Mouse (Mus musculus): ENCODE measurements around the gene Lifr.

- TF ChIP-seq CTCF (IDR thresholded peaks at IDR 0.05; ENCODE audit: control insufficient read depth, insufficient read depth, low read length) (no peak), POLR2A (IDR thresholded peaks at IDR 0.05; ENCODE audit: borderline replicate concordance, control insufficient read depth, low read depth, low read length) (no peak)
Measured at GRCm38 (mm10) chr15:7200286-7200685, 109.9 kb downstream of the Lifr start.

All from bone marrow, adult 2 months (tissue).